Mouse (Mus musculus) cerebellum, adult 8-10 months (tissue): Measurements from ENCODE around the gene Supt6.
A peak's percentile ranks its signal among the peaks of the same experiment; 100 is the strongest.
"Not testable (repeated sequence)": the region's sequence is repeated elsewhere in the genome, so short reads cannot be mapped to it uniquely, and the experiment has no call there.

Experiments used
- DNase-seq: peaks from one replicate; pipeline ENCODE4 v3.0.0; 2022

Supt6 gene

DNA sequence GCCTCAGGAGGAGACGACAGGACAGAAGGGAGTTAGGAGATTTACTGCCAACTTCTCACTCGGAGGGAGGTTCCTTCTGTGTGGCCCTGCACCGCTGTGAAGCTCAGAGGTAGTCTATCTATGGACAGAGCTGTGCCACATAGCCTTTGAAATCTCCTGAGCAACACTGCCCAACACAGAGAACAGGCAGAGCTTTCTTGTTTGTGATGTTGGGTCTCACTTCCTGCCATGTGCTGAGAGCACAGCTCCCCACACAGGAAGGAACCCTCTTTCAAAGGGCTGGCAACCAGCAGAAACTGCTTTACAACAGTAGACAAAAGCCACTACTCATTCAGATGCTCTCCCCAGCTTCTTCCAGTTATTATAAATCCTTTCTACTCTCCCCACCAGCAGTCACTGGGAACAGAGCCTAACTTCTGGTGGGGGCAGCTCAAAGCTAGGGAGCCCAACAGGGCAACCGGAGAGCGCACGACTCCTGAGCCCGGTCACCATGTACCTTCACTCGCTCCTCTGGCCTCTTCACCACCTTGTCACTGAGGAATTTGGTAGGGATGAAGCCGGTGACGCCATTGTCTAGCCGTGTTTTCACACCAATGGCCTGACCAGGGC is 30.0 kb downstream of the Supt6 start:
- DNase-seq = no peak

DNA sequence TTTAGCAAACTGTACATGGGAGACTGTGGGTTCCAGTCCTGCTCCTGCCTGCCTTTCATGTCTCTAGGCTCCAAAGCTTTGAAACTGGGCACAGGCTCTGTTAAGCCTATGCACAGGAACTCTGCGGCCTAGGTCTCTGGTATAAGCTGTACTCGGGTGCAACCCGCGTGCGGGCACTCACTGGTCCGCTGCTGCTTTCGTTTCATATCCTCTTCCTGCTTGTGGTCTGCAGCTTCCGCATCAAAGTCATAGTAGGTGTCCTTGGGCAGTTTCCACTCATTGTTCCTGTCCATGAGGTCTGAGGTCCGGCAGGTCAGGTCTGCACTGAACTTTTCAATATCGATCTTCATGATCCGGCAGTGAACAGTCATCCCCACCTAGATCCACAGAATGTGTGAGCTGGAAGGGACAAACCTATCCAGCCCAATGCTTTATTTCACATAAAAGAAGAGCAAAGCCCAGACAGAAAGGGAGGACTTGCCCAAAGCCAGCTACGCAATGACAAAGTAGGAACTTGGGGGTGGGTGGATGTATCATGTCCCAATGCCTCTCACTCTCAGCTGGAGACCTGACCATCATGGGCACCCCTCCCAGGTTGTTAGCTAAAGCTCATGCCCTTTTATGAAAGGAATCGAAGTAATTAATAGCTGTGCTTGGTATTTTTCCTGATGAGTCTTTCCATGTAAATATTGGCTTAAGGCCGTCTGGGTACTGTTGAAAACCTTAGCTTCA is 32.5 kb downstream of the Supt6 start:
- no peak for DNase-seq

DNA sequence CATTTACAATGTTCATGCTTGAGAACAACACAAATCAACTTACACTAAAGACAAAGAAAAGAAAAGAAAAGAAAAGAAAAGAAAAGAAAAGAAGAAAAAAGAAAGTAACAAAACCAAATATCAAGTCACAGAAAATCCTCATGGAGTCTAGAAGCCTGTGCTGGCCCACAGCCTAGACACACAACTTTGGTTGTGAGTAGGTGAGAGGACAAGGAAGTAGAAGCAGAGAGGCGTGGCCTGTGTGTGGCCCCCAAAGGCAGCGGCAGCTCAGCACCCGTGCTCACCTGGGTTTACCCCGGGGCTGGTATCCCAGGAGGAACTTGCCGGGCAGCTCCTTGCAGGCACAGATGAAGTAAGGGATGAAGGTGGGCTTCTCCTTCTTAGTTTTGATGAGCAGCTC is 34.3 kb downstream of the Supt6 start:
- DNase-seq = no peak

GRCm38 (mm10) chr11:78210615-78211014 is 35.2 kb downstream of the Supt6 start:
- no peak for DNase-seq

DNA sequence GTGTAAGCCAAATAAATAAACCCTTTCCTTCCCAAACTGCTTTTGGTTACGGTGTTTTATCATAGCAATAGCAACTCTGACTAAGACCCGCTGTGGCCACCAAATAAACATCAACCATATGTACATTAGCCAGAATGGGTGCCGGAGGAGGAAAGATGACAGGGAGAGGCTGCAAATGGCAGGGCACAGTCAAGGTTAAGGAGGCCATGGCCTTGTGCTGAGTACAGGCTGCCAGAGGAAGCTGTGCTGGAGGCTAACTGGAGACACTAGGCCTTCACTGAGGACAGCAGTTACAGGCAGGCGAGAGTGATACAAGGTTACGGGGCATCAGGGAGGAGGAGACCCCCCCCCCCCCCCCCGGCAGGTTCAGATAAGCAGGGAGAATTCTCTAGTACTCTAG is 35.9 kb downstream of the Supt6 start:
- no peak for DNase-seq

DNA sequence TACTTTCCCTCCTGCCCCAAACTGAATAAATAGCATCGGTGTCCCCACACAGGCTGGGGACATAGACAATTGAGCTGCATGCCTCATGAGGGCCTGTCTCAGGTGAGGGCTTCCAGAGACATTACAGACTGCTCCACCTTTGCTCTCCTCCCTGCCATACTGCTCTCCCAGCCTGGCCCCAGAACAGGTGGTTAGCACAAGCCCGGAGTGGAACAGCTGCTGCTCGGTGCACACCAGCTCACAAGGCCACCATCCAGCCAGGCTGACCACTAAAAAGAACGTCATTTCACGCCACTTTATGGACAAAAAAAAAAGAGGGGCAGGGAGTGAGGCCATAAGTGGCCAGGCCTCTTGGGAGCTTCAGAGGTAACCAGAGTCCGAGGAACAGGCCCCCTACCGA is 38.6 kb downstream of the Supt6 start:
- DNase-seq = no peak

GRCm38 (mm10) chr11:78205361-78206206 is 40.2 kb downstream of the Supt6 start:
- DNase-seq = no peak

DNA sequence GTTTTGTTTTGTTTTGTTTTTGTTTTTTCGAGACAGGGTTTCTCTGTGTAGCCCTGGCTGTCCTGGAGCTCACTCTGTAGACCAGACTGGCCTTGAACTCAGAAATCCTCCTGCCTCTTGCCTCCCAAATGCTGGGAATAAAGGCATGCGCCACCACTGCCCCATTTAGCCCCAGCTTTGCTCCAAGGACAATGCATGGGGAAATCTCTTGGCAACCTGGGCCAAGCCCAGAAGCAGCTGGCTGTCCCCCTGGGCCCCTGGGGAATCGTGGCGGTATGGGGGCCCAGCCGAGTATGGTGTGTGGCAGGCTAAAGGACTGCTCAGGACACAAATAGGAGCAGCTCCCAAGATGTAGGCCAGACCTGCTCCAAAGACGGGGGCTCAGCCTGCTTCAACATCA is 41.5 kb downstream of the Supt6 start:
- no peak for DNase-seq

- DNase-seq = no peak
Observed at GRCm38 (mm10) chr11:78202372-78202771, 43.4 kb downstream of the Supt6 start.

DNA sequence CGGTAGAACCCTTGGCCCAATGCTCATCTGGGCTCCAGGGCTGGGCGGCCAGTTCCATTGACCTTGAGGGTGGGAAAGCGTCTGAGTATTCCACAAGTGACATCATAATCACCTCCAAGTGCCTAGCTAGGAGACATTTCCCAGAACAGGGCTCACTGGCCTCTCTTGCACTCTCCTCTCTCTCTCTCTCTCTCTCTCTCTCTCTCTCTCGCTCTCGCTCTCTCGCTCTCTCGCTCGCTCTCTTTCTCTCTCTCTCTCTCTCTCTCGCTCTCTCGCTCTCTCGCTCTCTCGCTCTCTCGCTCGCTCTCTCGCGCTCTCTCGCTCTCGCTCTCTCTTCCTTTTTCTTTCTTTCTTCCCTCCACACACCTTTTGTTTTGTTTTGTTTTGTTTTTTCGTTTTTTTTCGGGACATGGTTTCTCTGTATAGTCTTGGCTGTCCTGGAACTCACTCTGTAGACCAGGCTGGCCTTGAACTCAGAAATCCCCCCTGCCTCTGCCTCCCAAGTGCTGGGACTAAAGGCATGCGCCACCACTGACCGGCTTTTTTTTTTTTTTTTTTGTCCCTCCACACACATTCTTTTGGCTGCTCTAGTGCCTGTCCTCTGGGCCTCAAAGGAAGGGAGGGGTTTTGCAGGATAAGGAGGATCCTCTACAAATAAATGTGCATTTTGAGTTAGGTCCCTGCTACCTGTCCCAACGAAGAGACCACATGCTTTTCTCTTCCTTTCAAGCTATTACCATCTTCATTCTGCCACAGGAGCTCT is 50.5 kb downstream of the Supt6 start:
- DNase-seq = no peak

DNA sequence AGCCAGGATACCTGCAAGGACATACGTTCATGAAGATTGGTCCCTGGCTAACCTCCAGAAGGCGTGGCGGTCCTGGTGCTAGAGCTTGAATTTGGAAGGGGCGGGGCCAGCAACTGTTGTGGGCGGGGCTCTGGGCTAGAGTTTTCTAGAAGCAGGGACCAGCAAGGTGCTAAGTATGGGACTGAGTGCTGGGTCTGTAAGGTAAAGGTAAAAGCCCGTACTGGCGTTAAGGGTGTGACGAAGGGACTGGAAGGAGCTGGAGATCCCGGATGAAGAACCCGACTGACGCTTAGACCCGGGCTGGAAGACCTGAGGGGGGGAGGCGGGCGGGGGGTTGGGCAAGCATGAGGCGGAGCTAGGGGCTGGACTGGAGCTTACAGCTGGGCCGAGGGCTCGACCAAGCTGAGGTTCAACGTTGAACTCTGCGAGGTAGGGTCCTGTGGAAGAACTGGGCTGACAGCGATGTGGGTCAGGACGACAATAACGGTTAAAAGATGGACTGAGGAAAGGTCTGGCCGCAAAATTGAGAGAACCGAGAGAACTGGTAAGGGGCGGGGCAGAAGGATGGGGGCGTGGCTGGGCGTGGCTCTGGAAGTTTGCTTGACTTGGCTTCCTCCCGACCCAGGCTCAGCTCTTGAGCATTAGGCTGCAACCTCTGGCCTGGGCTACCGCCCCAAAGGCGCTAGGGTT is 51.2 kb downstream of the Supt6 start:
- DNase-seq = no peak

DNA sequence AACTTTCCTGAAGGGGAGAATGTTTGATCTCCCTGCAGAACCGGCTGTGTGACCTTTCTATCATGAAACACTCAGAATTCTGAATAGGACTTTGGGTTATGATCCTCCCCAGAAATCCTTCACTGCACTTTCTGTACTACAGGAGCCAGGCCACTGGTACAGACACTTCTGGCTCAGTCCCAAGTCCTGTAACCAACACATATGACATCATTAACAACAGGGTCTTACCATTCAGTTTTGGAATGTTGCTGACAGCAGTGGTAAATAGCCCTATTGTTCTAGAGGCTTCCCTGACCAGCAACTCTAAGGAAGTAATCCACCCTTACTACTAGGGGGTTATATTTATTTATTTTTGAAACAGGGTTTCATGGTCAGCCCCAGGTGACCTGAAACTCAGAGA is 52.7 kb downstream of the Supt6 start, which contains the start of gene Proca1:
TSS of gene Proca1 (plus strand) at position 280 of the 400 bp plus-strand sequence.
- no peak for DNase-seq

DNA sequence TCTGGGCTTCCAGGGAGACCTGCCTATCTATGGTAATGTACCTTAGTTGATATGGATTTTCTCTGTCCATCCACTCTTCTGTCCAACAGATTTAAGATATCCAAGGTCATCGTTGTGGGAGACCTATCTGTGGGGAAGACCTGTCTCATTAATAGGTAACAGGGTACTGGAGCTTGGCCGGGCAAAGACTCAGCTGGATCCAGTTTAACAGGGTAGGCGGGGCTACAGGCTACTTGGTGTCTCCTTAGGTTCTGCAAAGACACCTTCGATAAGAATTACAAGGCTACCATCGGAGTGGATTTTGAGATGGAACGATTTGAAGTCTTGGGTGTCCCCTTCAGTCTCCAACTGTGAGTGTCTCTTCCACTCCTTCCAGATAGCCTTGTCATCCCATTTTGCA is 55.7 kb downstream of the Supt6 start:
- no peak for DNase-seq

- no peak for DNase-seq
Observed at GRCm38 (mm10) chr11:78189234-78190040, 56.4 kb downstream of the Supt6 start.

- no peak for DNase-seq
Observed at GRCm38 (mm10) chr11:78188331-78189233, 57.2 kb downstream of the Supt6 start, which contains the start of gene Rab34. Gene Rab34 (plus strand): TSS chr11:78188430.

DNA sequence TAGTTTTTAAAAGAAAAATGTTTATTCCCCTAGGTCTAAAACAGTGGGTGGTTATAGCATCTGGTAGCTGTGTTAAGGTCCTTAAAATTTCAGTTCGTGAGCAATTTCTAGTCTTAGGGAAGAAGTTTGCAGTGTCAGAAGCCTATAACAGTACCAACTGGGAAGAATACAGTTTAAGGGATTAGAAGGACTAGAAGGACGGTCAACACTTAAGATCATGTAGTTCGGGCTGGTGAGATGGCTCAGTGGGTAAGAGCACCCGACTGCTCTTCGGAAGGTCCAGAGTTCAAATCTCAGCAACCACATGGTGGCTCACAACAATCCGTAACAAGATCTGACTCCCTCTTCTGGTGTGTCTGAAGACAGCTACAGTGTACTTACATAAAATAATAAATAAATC is 61.1 kb downstream of the Supt6 start:
- not testable (repeated sequence) for DNase-seq

DNA sequence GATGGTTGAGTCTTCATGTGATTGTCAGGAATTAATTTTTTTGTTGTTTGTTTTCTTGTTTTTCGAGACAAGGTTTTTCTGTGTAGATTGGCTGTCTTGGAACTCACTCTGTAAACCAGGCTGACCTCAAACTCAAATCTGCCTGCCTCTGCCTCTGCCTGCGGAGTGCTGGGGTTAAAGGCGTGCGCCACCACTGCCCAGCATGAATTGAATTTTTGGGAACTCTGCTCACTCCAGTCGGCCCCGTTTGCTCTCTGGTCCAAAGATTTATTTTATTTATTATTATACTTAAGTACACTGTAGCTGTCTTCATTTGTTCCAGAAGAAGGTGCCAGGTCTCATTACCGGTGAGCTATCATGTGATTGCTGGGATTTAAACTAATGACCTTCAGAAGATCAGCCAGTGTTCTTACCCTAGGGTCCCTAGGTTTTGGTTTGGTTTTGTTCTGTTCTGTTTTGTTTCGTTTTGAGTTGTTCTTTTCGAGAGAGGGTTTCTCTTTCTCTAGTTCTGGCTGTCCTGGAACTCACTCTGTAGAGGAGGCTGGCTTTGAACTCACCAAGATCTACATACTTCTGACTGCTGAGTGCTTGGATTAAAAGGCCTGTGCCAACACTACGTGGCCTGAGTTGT is 61.8 kb downstream of the Supt6 start:
- no peak for DNase-seq

DNA sequence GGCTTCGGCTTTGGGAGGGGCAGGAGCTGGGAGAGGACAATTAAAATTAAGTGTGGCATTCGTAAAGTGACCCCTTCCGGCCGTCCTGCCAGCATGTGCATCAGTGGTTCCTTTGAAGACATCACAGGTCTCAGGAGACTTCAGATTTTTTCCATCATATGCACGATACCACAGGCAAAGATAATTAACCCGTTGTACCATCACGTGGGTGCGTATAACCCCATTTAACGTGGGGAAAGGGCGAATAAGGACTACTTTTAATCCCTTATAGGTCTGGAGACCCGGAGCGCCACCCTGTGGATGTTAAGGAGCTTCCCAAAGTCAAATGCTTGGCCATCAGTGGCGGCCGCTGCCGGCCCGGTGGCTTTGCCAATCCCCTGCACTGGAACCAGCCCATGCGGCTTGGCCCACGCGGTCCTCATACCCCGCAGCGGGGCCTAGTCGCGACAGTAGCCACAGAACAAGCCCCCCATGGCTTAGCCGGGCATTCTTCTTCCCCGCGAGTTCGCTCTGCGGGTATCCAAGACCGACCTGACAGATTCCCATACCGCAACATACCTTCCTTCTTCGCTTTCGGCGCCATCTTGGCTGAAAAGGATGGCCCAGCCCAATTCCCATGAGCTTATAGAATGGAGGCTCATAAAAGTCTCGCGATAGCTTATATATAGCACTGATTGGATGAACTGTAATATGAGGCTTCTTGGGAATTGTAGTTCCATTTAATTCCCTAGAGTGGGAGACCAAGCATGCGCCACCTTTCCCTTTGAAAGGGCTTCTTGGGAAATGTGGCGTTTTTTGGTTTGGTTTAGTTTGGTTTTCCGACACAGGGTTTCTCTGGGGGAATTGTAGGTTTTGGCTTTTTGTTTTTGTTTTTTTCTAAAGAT is 62.6 kb downstream of the Supt6 start, which contains the start of gene Rpl23a:
TSS of gene Rpl23a (minus strand) at position 624 of the 884 bp plus-strand sequence.
- peak; percentile 88 for DNase-seq

- DNase-seq = no peak
Observed at GRCm38 (mm10) chr11:78182450-78182849, 63.3 kb downstream of the Supt6 start.
